Mouse (Mus musculus) liver, embryonic 16.5 days (tissue): ENCODE data around the gene Nfkb1. TPM values are rescaled to one million over a fixed set of nuclear protein-coding genes. Genes with fewer than 3 reads are reported as not detected.

Experiments
- ATAC-seq: fragments of 200-750 bp; cut with Nextera tagmentation; 2 replicates; pipeline ENCODE4 v1.8.0; 2017; ENCODE audit warnings: low read depth, mild to moderate bottlenecking, moderate number of reproducible peaks, moderate library complexity
- H3K27ac ChIP-seq: fragments of 300-500 bp; sonication (generic); 2 replicates; pipeline ENCODE4 v1.5.1; 2014; ENCODE audit warnings: mild to moderate bottlenecking, low read length
- H3K27me3 ChIP-seq: fragments of 300-500 bp; sonication (generic); 2 replicates; pipeline ENCODE4 v1.6.1; 2014; ENCODE audit warnings: low read depth, low read length, mixed read lengths; ENCODE audit not compliant: control insufficient read depth, insufficient read depth
- H3K36me3 ChIP-seq: fragments of 300-500 bp; sonication (generic); 2 replicates; pipeline ENCODE4 v1.6.1; 2014; ENCODE audit warnings: mild to moderate bottlenecking; ENCODE audit not compliant: control insufficient read depth, insufficient read depth
- H3K4me1 ChIP-seq: fragments of 300-500 bp; sonication (generic); 2 replicates; pipeline ENCODE4 v1.6.1; 2014; ENCODE audit warnings: low read depth, low read length, mixed read lengths; ENCODE audit not compliant: control insufficient read depth
- H3K4me2 ChIP-seq: fragments of 300-500 bp; sonication (generic); 2 replicates; pipeline ENCODE4 v1.6.1; 2014; ENCODE audit warnings: low read depth, low read length, mixed read lengths
- H3K4me3 ChIP-seq: fragments of 300-500 bp; sonication (generic); 2 replicates; pipeline ENCODE4 v1.5.1; 2014; ENCODE audit warnings: low read depth, mild to moderate bottlenecking, low read length
- H3K9ac ChIP-seq: fragments of 300-500 bp; sonication (generic); 2 replicates; pipeline ENCODE4 v1.6.1; 2014; ENCODE audit warnings: low read depth, low read length
- H3K9me3 ChIP-seq: fragments of 300-500 bp; sonication (generic); replicated peaks from 2 replicates; pipeline ENCODE4 v1.6.1; 2016; ENCODE audit warnings: low read length; ENCODE audit not compliant: control insufficient read depth
- WGBS: fragments of 180-500 bp; shearing (Covaris S2); extraction: QIAGEN DNeasy Blood & Tissue Kit; methylation state at CpG from one replicate; pipeline ENCODE4 v1.1.7; 2014; ENCODE audit not compliant: insufficient replicate concordance; 5-methylcytosine and 5-hydroxymethylcytosine counted together
- polyA plus RNA-seq: library from polyadenylated mRNA; unstranded; fragments of >200 nt; fragmentation: Nextera tagmentation; extraction: Ambion mirVana; gene quantifications from 2 replicates; pipeline ENCODE4 v1.2.1, GENCODE M21; 2015

Nfkb1 gene
- polyA plus RNA-seq, 1 experiment from 2014 or later = 10.7 TPM

DNA sequence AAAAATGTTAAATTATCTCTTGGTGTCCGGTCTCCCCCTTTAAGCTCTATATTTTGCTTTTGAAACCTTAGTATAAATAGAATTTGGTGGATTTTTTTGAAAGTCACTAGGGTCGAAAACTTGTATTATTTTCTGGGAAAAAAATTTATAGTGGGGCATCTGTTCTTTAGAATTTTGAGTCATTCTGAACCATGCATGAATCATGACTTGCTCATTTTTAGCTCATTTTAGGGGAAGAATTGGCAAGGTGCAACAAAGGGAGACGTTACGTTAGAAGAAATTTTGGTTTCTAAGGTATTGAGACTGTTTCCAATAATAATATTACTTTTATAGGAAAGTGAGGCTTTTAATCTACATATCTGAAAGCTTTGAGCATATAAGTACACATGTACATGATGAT lies 20.3 kb upstream of the Nfkb1 start:
- no peak overlapping the region for H3K9ac ChIP-seq
- H3K9me3 ChIP-seq = no peaks in the 10 kb centered on the region
- H3K4me3 ChIP-seq = no peak overlapping the region
- ATAC-seq = no peak
- WGBS = 72% methylated on average over 4 of the region's 4 CpGs
- H3K4me1 ChIP-seq = no peaks in the 10 kb centered on the region
- no peaks in the 10 kb centered on the region for H3K27me3 ChIP-seq
- H3K36me3 ChIP-seq = no peaks in the 10 kb centered on the region
- no peak overlapping the region for H3K27ac ChIP-seq
- no peak overlapping the region for H3K4me2 ChIP-seq

DNA sequence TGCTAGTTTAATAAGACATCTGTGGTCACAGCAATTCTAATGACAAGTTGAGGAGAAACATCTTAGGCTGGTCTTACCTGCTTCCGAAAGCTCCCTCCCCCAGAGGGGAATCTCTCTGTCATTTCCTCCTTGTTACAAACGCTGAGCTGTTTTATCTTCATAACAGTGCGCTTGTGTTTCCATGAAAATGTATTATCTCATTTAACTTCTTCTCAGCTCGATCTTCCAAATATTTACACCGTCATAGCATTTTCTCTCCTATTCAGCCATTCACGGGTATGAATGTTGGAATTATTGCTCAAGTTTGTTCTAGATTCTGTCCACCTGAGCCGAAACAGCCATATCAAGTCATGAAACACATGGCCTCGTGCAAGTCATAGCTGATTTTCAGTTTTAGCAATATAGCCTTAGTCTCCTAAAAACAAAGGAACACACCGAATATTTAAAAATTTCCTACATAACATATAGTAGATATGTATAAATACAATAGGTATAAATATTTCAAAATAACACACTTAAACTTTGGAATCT lies 19.8 kb upstream of the Nfkb1 start:
- Histone ChIP-seq H3K4me2 (no peak overlapping the region), H3K36me3 (no peaks in the 10 kb centered on the region), H3K4me3 (no peak overlapping the region), H3K27ac (no peak overlapping the region), H3K27me3 (no peaks in the 10 kb centered on the region), H3K9me3 (no peaks in the 10 kb centered on the region), H3K4me1 (no peaks in the 10 kb centered on the region), H3K9ac (no peak overlapping the region)
- no peak for ATAC-seq
- 55% methylated on average over 9 of the region's 9 CpGs for WGBS

DNA sequence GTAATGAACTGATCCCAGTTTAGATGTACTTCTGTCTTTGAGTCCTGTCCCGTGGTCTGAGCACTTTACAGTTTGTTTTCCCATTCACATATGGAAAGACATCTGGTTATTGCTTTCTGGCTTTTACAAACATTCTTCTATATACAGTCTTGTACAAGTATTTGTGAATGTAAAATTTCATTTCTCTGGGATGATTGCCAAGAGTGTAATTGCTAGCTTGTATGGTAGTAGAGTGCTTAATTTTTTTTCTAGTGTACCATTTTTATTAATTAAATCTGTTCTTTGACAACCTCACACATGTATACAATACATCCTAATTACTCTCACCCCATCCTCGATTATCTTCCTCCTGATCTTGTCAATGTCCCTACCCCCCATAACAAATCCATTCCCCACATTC lies 12.0 kb upstream of the Nfkb1 start:
- Histone ChIP-seq H3K36me3 (no peaks in the 10 kb centered on the region), H3K9me3 (no peaks in the 10 kb centered on the region), H3K27ac (no peak overlapping the region), H3K4me1 (no peaks in the 10 kb centered on the region; the same call in 1 of the 2 replicates), H3K9ac (no peak overlapping the region), H3K4me2 (no peak overlapping the region), H3K27me3 (no peaks in the 10 kb centered on the region), H3K4me3 (no peak overlapping the region)
- 41% methylated on average over 2 of the region's 2 CpGs for WGBS
- ATAC-seq = no peak

DNA sequence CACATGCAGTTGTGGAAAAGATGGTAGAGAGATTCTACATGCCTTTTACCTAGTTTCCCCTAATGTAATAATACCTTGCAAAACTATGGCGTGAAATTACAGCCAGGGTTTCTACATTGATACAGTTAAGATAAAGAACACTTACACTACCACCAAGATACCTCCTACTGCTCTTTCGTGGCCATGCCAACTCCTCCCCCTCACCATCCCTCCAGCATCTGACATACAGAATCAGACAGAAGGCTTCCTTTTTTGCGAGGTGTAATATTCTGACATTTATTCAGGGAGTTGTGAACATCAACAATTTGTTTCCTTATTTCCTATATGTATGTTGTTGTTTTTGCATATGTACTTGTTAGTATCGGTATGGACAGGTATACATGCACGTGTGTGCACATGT lies 11.3 kb upstream of the Nfkb1 start:
- 54% methylated on average over 5 of the region's 5 CpGs for WGBS
- Histone ChIP-seq H3K9me3 (no peaks in the 10 kb centered on the region), H3K4me2 (no peak overlapping the region)

DNA sequence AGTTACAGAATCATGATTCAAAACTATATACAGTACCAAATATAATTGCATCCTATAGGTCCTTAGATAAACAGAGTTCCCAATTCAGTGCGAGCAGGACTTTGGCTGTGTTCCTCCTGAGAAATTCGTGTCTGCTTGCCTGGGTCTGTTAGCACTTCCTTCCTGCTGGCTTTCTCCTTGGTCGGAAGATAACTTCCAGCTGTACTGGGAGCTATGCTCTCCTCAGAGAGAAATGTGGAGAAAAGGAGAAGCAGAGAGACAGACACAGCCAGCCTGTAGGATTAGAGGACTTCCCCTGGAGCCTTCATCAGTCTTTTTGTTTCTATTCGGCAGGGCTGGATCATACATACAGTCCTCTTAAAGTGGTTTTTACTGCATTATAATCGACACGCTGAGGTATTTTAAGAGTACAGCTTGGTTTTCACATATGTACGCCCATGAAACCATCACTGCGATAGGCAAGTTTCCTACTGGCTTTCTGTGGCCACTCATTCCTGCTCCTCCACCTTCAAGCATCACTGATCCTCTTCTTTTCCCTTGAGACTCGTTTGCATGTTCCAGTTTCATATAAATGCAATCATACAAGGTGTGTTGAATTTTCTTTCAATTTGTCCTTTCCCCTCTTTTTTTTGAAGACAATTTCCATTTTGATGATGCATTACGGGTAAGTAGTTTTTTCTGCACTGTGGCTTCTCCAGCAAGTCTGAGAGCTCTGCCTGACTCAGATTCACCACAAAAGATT lies 8.3 kb upstream of the Nfkb1 start:
- H3K9ac ChIP-seq = no peak overlapping the region
- H3K4me2 ChIP-seq = no peak overlapping the region
- H3K36me3 ChIP-seq = no peaks in the 10 kb centered on the region
- H3K4me1 ChIP-seq = peaks cover 2% of the 10 kb centered on the region; the same call in 1 of the 2 replicates
- 34% methylated on average over 10 of the region's 10 CpGs for WGBS
- H3K4me3 ChIP-seq = no peak overlapping the region
- ATAC-seq = no peak
- H3K27ac ChIP-seq = no peak overlapping the region
- H3K27me3 ChIP-seq = no peaks in the 10 kb centered on the region
- H3K9me3 ChIP-seq = no peaks in the 10 kb centered on the region

More for the DNA sequence above, 11.3 kb upstream of the Nfkb1 start:
- H3K27ac ChIP-seq = no peak overlapping the region
- H3K4me1 ChIP-seq = no peaks in the 10 kb centered on the region; the same call in 1 of the 2 replicates
- no peaks in the 10 kb centered on the region for H3K27me3 ChIP-seq
- H3K9ac ChIP-seq = no peak overlapping the region
- H3K36me3 ChIP-seq = no peaks in the 10 kb centered on the region
- ATAC-seq = no peak
- H3K4me3 ChIP-seq = no peak overlapping the region

DNA sequence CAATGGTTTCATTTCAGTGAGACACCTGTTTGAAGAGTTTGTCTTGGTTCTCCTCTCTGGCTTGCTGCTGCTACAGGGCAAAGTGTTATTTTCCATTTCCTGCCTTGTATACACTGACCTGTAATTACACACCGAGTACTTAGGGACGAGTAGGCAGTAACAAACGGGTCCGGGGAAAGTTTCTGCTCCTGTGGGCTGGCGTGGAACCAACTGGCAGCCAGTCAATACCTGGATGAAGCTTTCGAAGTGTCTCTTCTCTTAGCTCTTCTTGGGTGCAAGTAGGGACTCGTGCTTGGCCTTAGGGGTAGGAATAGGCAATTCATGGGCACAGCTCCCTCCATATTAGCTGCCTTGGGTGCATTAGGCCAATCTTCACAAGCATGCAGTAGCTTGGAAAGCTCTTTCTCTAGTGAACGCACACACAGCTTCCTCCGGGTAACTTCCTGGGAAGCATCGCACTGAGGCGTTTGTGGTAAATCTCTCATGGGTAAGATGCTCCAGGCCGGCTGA lies 7.2 kb upstream of the Nfkb1 start:
- no peak for ATAC-seq
- no peak overlapping the region for H3K27ac ChIP-seq
- 46% methylated on average over 12 of the region's 12 CpGs for WGBS
- H3K4me3 ChIP-seq = no peak overlapping the region
- no peaks in the 10 kb centered on the region for H3K9me3 ChIP-seq
- H3K27me3 ChIP-seq = no peaks in the 10 kb centered on the region
- no peak overlapping the region for H3K4me2 ChIP-seq
- peaks cover 2% of the 10 kb centered on the region; the same call in 1 of the 2 replicates for H3K4me1 ChIP-seq
- H3K36me3 ChIP-seq = no peaks in the 10 kb centered on the region
- H3K9ac ChIP-seq = no peak overlapping the region

DNA sequence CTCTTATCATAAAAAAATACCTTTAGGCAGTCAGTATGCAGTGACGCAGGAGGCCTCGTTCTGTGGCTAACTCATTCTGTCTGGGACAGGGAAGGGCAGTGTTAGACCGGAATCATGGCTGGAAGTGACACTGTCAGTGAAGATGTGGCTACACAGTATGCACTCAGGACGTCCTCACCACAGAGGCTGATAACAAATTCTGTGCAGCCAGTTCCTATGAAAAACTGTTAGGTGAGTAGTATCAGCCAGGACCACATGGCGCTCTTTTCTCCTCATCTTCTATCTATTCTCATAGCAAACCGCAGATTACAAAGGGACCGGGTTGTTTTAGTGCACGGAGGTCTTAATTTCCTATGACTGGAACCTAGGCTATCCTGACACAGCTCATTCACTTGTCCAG lies 4.9 kb upstream of the Nfkb1 start:
- no peaks in the 10 kb centered on the region for H3K36me3 ChIP-seq

DNA sequence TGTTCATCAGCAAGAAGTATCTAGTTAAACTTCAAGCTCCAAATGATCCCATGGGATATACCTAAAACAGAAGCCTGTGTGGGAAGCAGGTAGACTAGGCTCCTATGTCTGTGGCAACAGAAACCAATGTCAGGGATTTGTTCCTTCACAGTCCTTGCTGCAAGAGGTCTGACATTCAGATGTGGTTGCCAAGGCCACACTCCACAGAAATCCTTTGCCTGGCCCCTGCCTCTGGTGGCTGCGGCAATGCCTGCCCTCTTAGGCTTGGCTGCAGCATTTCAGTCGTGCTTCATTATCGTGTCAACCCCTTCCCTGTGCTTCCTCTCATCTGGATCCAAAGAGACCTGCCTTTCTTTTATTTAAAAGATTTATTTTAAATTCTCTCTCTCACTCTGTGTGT lies 1.7 kb upstream of the Nfkb1 start:
- Histone ChIP-seq H3K9me3 (no peaks in the 10 kb centered on the region), H3K4me3 (no peak overlapping the region), H3K9ac (no peak overlapping the region), H3K27me3 (peaks cover 13% of the 10 kb centered on the region), H3K36me3 (no peaks in the 10 kb centered on the region), H3K27ac (no peak overlapping the region), H3K4me1 (peaks cover 8% of the 10 kb centered on the region), H3K4me2 (no peak overlapping the region)
- ATAC-seq = no peak
- WGBS = 34% methylated on average over 3 of the region's 3 CpGs

More for the DNA sequence above, 4.9 kb upstream of the Nfkb1 start:
- Histone ChIP-seq H3K4me3 (no peak overlapping the region), H3K9ac (no peak overlapping the region), H3K27ac (no peak overlapping the region), H3K27me3 (peaks cover 3% of the 10 kb centered on the region; the same call in 1 of the 2 replicates), H3K4me2 (no peak overlapping the region), H3K9me3 (no peaks in the 10 kb centered on the region), H3K4me1 (peaks cover 2% of the 10 kb centered on the region; the same call in 1 of the 2 replicates)
- 18% methylated on average over 8 of the region's 8 CpGs for WGBS
- ATAC-seq = peak; percentile 76

DNA sequence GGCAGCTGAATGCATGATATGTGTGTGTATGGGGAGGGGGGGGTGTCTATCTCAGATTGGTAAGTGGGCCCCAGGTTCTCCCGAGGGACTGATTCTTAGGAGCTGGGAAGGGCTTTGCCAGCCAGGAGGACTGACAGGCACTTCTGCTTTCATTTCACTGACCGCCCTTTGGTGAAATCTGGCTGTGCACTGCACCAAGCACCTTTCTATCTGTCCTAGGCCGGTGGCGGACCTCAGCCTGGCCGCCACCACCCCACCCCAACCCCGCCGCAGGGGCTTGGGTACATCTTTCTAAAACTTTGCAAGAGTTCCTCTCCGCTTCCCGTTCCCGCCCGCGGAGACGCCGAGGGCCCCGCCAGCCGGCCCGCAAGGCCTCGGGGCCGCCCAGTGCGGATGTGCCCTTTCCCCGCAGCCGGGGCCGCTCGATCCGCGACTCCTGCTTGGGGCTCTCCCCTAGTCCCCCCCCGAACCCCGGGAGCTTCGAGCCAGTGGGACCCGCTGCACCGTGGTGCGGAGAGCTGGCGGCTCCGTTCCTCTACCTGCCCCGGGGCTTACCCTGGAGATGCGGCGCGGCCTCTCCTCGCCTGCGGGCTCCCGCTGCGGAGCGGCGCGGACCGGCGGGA lies 668 bp downstream of the Nfkb1 start:
- peak overlapping the region; percentile 78 for H3K9ac ChIP-seq
- ATAC-seq = peak; percentile 57
- H3K4me2 ChIP-seq = peak overlapping the region; percentile 86
- peak overlapping the region; percentile 67 for H3K4me3 ChIP-seq
- H3K9me3 ChIP-seq = no peaks in the 10 kb centered on the region
- H3K27ac ChIP-seq = peak overlapping the region; percentile 55
- H3K36me3 ChIP-seq = no peaks in the 10 kb centered on the region
- WGBS = under 1% methylated on average over 42 of the region's 47 CpGs
- H3K27me3 ChIP-seq = peaks cover 13% of the 10 kb centered on the region
- H3K4me1 ChIP-seq = peaks cover 6% of the 10 kb centered on the region
